ENCODE assay signal across 9 mouse cellular contexts in genomic region chr1:36272546-36272945, GRCm38 (mm10). TPM values are rescaled to one million over a fixed set of nuclear protein-coding genes. Genes with fewer than 3 reads are reported as not detected.
DNase-seq lines count a peak whose midpoint lies in the region; ATAC-seq and TF ChIP-seq lines count a peak whose summit lies in the region.
"Had no signal": no experiment of that assay in that cellular context is flagged by ENCODE, and none has a peak within 500 bp of the region (broad histone marks: within the 10 kb centered on the region; RNA-seq: fewer than 3 reads in every experiment).

No protein-coding gene starts in this region.

- peaks cover 48% of the 10 kb centered on the region for H3K36me3 ChIP-seq in G1E (replicated peaks)
- H3K36me3 ChIP-seq in kidney, adult 2 months (ENCODE audit: control insufficient read depth, insufficient read depth, low read length), result no peaks in the 10 kb centered on the region
- H3K36me3 ChIP-seq in forebrain, embryonic 11.5 days (ENCODE audit: control insufficient read depth, insufficient read depth, low read length), result no peaks in the 10 kb centered on the region
- H3K36me3 ChIP-seq: limb, embryonic 13.5 days had no signal

- peak; percentile 74 for DNase-seq in G1E (ENCODE audit: low spot score)
- peak; percentile 57 for DNase-seq in kidney, adult 2 months
- DNase-seq in lung, postnatal 14 days, result peak; percentile 52
- no peak for DNase-seq in forebrain, embryonic 11.5 days (ENCODE audit: low spot score)
- no peak for DNase-seq in Muller cell, postnatal 12 days (ENCODE audit: inconsistent ontology term)
- no peak for DNase-seq in layer of hippocampus, adult 8-10 months (ENCODE audit: low spot score in 2 of 2)
- no peak for DNase-seq in right cerebral cortex, adult 18-20 months

- H3K9ac ChIP-seq in forebrain, embryonic 11.5 days (ENCODE audit: low read length), result no peak overlapping the region
- H3K9ac ChIP-seq: limb, embryonic 13.5 days had no signal

- no peaks in the 10 kb centered on the region for H3K27me3 ChIP-seq in G1E (ENCODE audit: insufficient read depth, low read length)
- H3K27me3 ChIP-seq in kidney, adult 2 months (replicated peaks; ENCODE audit: control insufficient read depth, insufficient read depth, low read length), result no peaks in the 10 kb centered on the region
- H3K27me3 ChIP-seq in forebrain, embryonic 11.5 days (ENCODE audit: control insufficient read depth, insufficient read depth, low read length), result peaks cover 4% of the 10 kb centered on the region; the same call in 1 of the 2 replicates

- TF ChIP-seq POLR2A in bone marrow, adult 2 months (IDR thresholded peaks at IDR 0.05; ENCODE audit: borderline replicate concordance, control insufficient read depth, low read depth, low read length), result peak; percentile 29; the same call in 1 of the 2 replicates
- TF ChIP-seq POLR2A in kidney, adult 2 months (IDR thresholded peaks at IDR 0.05; ENCODE audit: low read depth, low read length), result no peak

- WGBS in bone marrow, adult 2 months, result 6% methylated on average over 5 of the region's 5 CpGs
- 42% methylated on average over 5 of the region's 5 CpGs for WGBS in kidney, adult 2 months
- 81% methylated on average over 5 of the region's 5 CpGs for WGBS in forebrain, embryonic 11.5 days

- peaks cover 13% of the 10 kb centered on the region for H3K9me3 ChIP-seq in G1E (replicated peaks)
- H3K9me3 ChIP-seq in forebrain, embryonic 11.5 days (ENCODE audit: control insufficient read depth, low read length), result no peaks in the 10 kb centered on the region
- H3K9me3 ChIP-seq: limb, embryonic 13.5 days had no signal

- no peak for ATAC-seq in G1E (ENCODE audit: extremely low read depth, insufficient number of reproducible peaks, low FRiP score, poor library complexity, severe bottlenecking)
- ATAC-seq in forebrain, embryonic 11.5 days (replicated peaks; ENCODE audit: low FRiP score), result no peak

- no peak for TF ChIP-seq CTCF in G1E (IDR thresholded peaks at IDR 0.05; ENCODE audit: low read depth, low read length)
- no peak for TF ChIP-seq CTCF in bone marrow, adult 2 months (IDR thresholded peaks at IDR 0.05; ENCODE audit: control insufficient read depth, insufficient read depth, low read length)
- no peak for TF ChIP-seq CTCF in kidney, adult 2 months (conservative IDR thresholded peaks at IDR 0.05; ENCODE audit: insufficient read depth, insufficient read length, low read depth, low read length)

- peak overlapping the region; percentile 73 for H3K4me3 ChIP-seq in G1E (ENCODE audit: low read depth, low read length)
- H3K4me3 ChIP-seq in bone marrow, adult 2 months (replicated peaks; ENCODE audit: control insufficient read depth, low read depth, low read length), result peak overlapping the region; percentile 75
- peak overlapping the region; percentile 45; the same call in 1 of the 2 replicates for H3K4me3 ChIP-seq in kidney, adult 2 months (ENCODE audit: insufficient read depth, low read depth, low read length)
- H3K4me3 ChIP-seq in forebrain, embryonic 11.5 days (ENCODE audit: low read depth, low read length), result no peak overlapping the region
- H3K4me3 ChIP-seq: limb, embryonic 13.5 days had no signal

- peak overlapping the region; percentile 91 for H3K27ac ChIP-seq in bone marrow, adult 2 months (ENCODE audit: control insufficient read depth, insufficient read depth, low read depth, low read length, poor library complexity)
- H3K27ac ChIP-seq in kidney, adult 2 months (ENCODE audit: insufficient read depth, low read depth, low read length), result peak overlapping the region; percentile 89
- no peak overlapping the region for H3K27ac ChIP-seq in forebrain, embryonic 11.5 days (ENCODE audit: low read depth, low read length)
- H3K27ac ChIP-seq: limb, embryonic 13.5 days had no signal

- H3K4me2 ChIP-seq in forebrain, embryonic 11.5 days (ENCODE audit: low read depth, low read length, severe bottlenecking), result no peak overlapping the region

- H3K4me1 ChIP-seq in G1E (ENCODE audit: insufficient read depth, low read depth, low read length), result peaks cover 94% of the 10 kb centered on the region
- peaks cover 3% of the 10 kb centered on the region for H3K4me1 ChIP-seq in bone marrow, adult 2 months (ENCODE audit: control insufficient read depth, insufficient read depth, low read length)
- H3K4me1 ChIP-seq in kidney, adult 2 months (ENCODE audit: control insufficient read depth, insufficient read depth, low read length), result peaks cover 11% of the 10 kb centered on the region
- peaks cover 3% of the 10 kb centered on the region; the same call in 1 of the 2 replicates for H3K4me1 ChIP-seq in forebrain, embryonic 11.5 days (replicated peaks; ENCODE audit: control insufficient read depth, insufficient read depth, low read length)

RNA-seq across cellular contexts. Expression of gene Neurl3, which starts 1.9 kb away (rescaled TPM):
- total RNA-seq in G1E (2014; fragmentation: Nextera tagmentation) (140 and 142 TPM in 2 replicates), G1E (2017) (91.7 and 120 TPM in 2 replicates)
- 35.1 and 38.7 TPM in 2 replicates for polyA plus RNA-seq in G1E (2012)
- 33.7 and 62.7 TPM in 2 replicates for polyA plus RNA-seq in bone marrow, adult 2 months (2011; ENCODE audit: insufficient read depth, insufficient read length, low replicate concordance, missing spikeins)
- polyA plus RNA-seq in kidney, adult 2 months (2012; rRNA removed), result 7.4 and 9.9 TPM in 2 replicates
- 0.16 and 0.47 TPM in 2 replicates for polyA plus RNA-seq in forebrain, embryonic 11.5 days (2014; fragmentation: Nextera tagmentation; extraction: Ambion mirVana)
- total RNA-seq in layer of hippocampus, adult 8-10 months (2022), result 1 to 10 TPM in 2 of 4 experiments, under 1 TPM in 2; 0.41 to 3.4 (median 1.2) TPM

RNA-seq across cellular contexts. Expression of gene Uggt1, which starts 28.0 kb away (rescaled TPM):
- total RNA-seq in G1E (2014; fragmentation: Nextera tagmentation) (97.4 and 117 TPM in 2 replicates), G1E (2017) (96.4 and 97.8 TPM in 2 replicates)
- 10.4 and 12.2 TPM in 2 replicates for polyA plus RNA-seq in G1E (2012)
- polyA plus RNA-seq in bone marrow, adult 2 months (2011; ENCODE audit: insufficient read depth, insufficient read length, low replicate concordance, missing spikeins), result 14.8 and 33.9 TPM in 2 replicates
- 12.6 and 15.3 TPM in 2 replicates for polyA plus RNA-seq in kidney, adult 2 months (2012; rRNA removed)
- polyA plus RNA-seq in forebrain, embryonic 11.5 days (2014; fragmentation: Nextera tagmentation; extraction: Ambion mirVana), result 72.8 and 79.8 TPM in 2 replicates
- total RNA-seq in layer of hippocampus, adult 8-10 months (2022), result 10 to 100 TPM; 33.6 to 53.2 (median 41.5) TPM

RNA-seq across cellular contexts. Expression of gene Arid5a, which starts 35.0 kb away (rescaled TPM):
- total RNA-seq in G1E (2014; fragmentation: Nextera tagmentation), result 5.5 and 8.7 TPM in 2 replicates
- total RNA-seq in G1E (2017), result 8.2 and 8.4 TPM in 2 replicates
- 32.1 and 33.6 TPM in 2 replicates for polyA plus RNA-seq in G1E (2012)
- polyA plus RNA-seq in bone marrow, adult 2 months (2011; ENCODE audit: insufficient read depth, insufficient read length, low replicate concordance, missing spikeins), result 14.3 and 36.7 TPM in 2 replicates
- polyA plus RNA-seq in kidney, adult 2 months (2012; rRNA removed), result 3.3 and 4.5 TPM in 2 replicates
- polyA plus RNA-seq in forebrain, embryonic 11.5 days (2014; fragmentation: Nextera tagmentation; extraction: Ambion mirVana), result 2.5 and 3.3 TPM in 2 replicates
- total RNA-seq in layer of hippocampus, adult 8-10 months (2022), result 10 to 100 TPM; 18.1 to 22.0 (median 18.8) TPM

Comparison
In these comparisons a context has a peak if more than half of its experiments do, and no peak if none do; other contexts are left out.
1. DNase-seq: peak in G1E (single experiment), kidney, adult 2 months (single experiment) and lung, postnatal 14 days (single experiment); none in forebrain, embryonic 11.5 days (single experiment), Muller cell, postnatal 12 days (single experiment), layer of hippocampus, adult 8-10 months (0 of 2) and right cerebral cortex, adult 18-20 months (single experiment).